Mouse (Mus musculus) limb, embryonic 14.5 days (tissue): ENCODE measurements around the gene Olfr1341. TPM values are rescaled to one million over a fixed set of nuclear protein-coding genes. Genes with fewer than 3 reads are reported as not detected.
A peak's percentile ranks its signal among the peaks of the same experiment; 100 is the strongest.

Source experiments
- ATAC-seq: fragments of 200-750 bp; cut with Nextera tagmentation; 2 replicates; pipeline ENCODE4 v1.8.0; 2017; ENCODE audit warnings: low read depth, moderate number of reproducible peaks, moderate TSS enrichment; ENCODE audit not compliant: low FRiP score
- DNase-seq: peaks from one replicate; pipeline ENCODE4 v3.0.0-alpha.2; 2015; ENCODE audit warnings: low spot score
- H3K27ac ChIP-seq: fragments of 300-500 bp; sonication (generic); replicated peaks from 2 replicates; pipeline ENCODE4 v1.5.1; 2014; ENCODE audit warnings: low read depth, mild to moderate bottlenecking, low read length, moderate library complexity, mixed read lengths
- H3K27me3 ChIP-seq: fragments of 300-500 bp; sonication (generic); 2 replicates; pipeline ENCODE4 v1.6.1; 2014; ENCODE audit warnings: low read length, mixed read lengths; ENCODE audit not compliant: control insufficient read depth, insufficient read depth
- H3K36me3 ChIP-seq: fragments of 300-500 bp; sonication (generic); 2 replicates; pipeline ENCODE4 v1.6.1; 2014; ENCODE audit warnings: mild to moderate bottlenecking, low read length, moderate library complexity, mixed read lengths; ENCODE audit not compliant: control insufficient read depth, insufficient read depth
- H3K4me1 ChIP-seq: fragments of 300-500 bp; sonication (generic); 2 replicates; pipeline ENCODE4 v1.6.1; 2014; ENCODE audit warnings: antibody characterized with exemption, low read length, mixed read lengths; ENCODE audit not compliant: control insufficient read depth, insufficient read depth
- H3K4me2 ChIP-seq: fragments of 300-500 bp; sonication (generic); replicated peaks from 2 replicates; pipeline ENCODE4 v1.6.1; 2014; ENCODE audit warnings: low read depth, mild to moderate bottlenecking, low read length, moderate library complexity; ENCODE audit not compliant: severe bottlenecking
- H3K4me3 ChIP-seq: fragments of 300-500 bp; sonication (generic); replicated peaks from 2 replicates; pipeline ENCODE4 v1.5.1; 2014; ENCODE audit warnings: low read length
- H3K9ac ChIP-seq: fragments of 300-500 bp; sonication (generic); 2 replicates; pipeline ENCODE4 v1.6.1; 2014; ENCODE audit warnings: mild to moderate bottlenecking, low read depth, low read length, moderate library complexity; ENCODE audit not compliant: severe bottlenecking
- H3K9me3 ChIP-seq: fragments of 300-500 bp; sonication (generic); 2 replicates; pipeline ENCODE4 v1.6.1; 2016; ENCODE audit warnings: low read length; ENCODE audit not compliant: control insufficient read depth
- POLR2A ChIP-seq: fragments of 200-500 bp; IDR thresholded peaks from 2 replicates; pipeline ENCODE4 v1.8.0; 2012; ENCODE audit warnings: inconsistent platforms, mild to moderate bottlenecking, moderate library complexity, borderline replicate concordance; ENCODE audit not compliant: insufficient read depth, insufficient read length; ENCODE audit errors: extremely low read depth
- WGBS: fragments of 180-500 bp; shearing (Covaris S2); extraction: QIAGEN DNeasy Blood & Tissue Kit; methylation state at CpG from one replicate; pipeline ENCODE4 v1.1.7; 2014; 5-methylcytosine and 5-hydroxymethylcytosine counted together
- polyA plus RNA-seq, 2 experiments: library from polyadenylated mRNA; depleted of rRNA in 1 of 2; stranded (reverse) in 1 of 2; unstranded in 1 of 2; fragments of >200 nt; fragmentation: Nextera tagmentation in 1 of 2; extraction: Ambion mirVana in 1 of 2; gene quantifications; 2 replicates each; pipeline versions ENCODE4 v1.2.1 to v1.2.3; 2012 to 2014

Olfr1341 gene
- polyA plus RNA-seq (2012; rRNA removed) = not detected in 2 replicates
- polyA plus RNA-seq (2014; fragmentation: Nextera tagmentation; extraction: Ambion mirVana) = not detected in 2 replicates

DNA sequence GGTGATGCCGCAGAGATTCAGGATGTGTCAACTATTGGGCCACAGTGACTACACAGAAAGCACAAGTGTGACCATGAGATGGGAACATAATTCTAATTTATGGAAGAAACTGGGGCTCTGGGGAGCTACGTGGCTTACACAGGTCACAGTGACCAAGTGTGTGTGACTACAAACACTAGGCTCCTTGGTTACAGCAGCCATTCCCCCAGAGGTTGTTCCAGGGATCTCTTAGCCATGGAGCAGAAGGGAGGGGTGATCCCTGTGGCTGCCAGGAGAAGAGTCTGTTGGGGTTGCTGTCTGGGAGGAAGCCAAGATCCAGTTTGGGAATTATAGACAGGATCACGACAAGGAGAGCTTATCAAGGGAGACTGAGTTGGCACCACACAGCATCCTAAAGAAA lies at the start of gene Olfr1341:
Gene Olfr1341, plus strand, starts transcription at position 301 of the 400 bp plus-strand sequence.
- no peaks in the 10 kb centered on the region for H3K27me3 ChIP-seq
- H3K36me3 ChIP-seq = no peaks in the 10 kb centered on the region
- H3K27ac ChIP-seq = no peak within 1 kb of the TSS
- ATAC-seq (no peak), DNase-seq (no peak)
- no peaks in the 10 kb centered on the region for H3K4me1 ChIP-seq
- H3K4me3 ChIP-seq = no peak within 1 kb of the TSS
- 73% methylated on average over 3 of the region's 3 CpGs for WGBS
- no peak for TF ChIP-seq POLR2A
- H3K9ac ChIP-seq = no peak within 1 kb of the TSS
- H3K4me2 ChIP-seq = no peak within 1 kb of the TSS
- no peaks in the 10 kb centered on the region for H3K9me3 ChIP-seq

DNA sequence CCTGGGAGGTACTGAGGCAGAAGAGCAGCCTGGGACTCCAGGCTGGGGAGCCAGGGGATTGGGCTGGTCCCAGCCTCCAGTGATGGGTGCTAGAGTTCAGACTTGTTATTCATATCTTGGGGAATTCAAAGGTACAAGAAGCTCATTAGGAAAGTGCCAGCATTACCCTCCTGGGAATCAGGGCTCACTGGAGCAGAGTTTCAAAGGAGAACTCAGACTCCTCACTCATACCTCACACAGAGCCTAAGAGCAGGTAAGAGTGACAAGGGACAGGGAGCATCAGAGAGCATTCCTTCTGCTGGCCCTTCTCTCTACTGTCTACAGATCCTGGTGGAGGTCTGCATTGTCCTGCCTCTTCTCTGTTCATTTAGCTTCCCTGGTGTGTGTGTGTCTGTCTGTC lies 44.7 kb upstream of the Olfr1341 start, which contains the start of gene Olfr62:
Gene Olfr62, plus strand, starts transcription at position 301 of the 400 bp plus-strand sequence.
- Histone ChIP-seq H3K27me3 (no peaks in the 10 kb centered on the region), H3K4me3 (no peak within 1 kb of the TSS), H3K36me3 (no peaks in the 10 kb centered on the region), H3K9ac (no peak within 1 kb of the TSS), H3K27ac (no peak within 1 kb of the TSS), H3K9me3 (no peaks in the 10 kb centered on the region), H3K4me2 (no peak within 1 kb of the TSS), H3K4me1 (no peaks in the 10 kb centered on the region)
- TF ChIP-seq POLR2A = no peak
- ATAC-seq (no peak), DNase-seq (no peak)

DNA sequence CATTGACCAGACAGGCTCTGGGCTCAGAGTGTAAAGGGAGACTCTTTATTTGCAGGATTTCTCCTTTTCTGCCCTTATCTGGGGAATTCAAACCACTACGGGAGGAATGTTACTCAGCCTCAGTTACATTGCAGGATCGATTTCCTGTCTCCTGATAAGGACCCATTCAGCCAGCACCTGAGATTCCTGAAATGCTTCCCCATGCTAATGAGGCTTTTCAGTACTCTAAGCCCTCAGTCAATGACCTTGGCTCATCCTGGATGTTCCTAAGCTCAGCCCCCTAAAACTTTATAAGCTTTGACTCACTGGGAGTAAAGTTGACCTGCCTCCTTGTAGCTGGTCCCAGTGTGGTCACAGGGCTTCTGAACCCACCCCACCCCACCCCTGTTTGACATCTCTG lies 16.2 kb upstream of the Olfr1341 start:
- Histone ChIP-seq H3K9ac (no peak overlapping the region), H3K4me1 (no peaks in the 10 kb centered on the region), H3K9me3 (no peaks in the 10 kb centered on the region), H3K4me3 (no peak overlapping the region), H3K36me3 (no peaks in the 10 kb centered on the region), H3K27me3 (no peaks in the 10 kb centered on the region), H3K27ac (no peak overlapping the region), H3K4me2 (no peak overlapping the region)
- no peak for DNase-seq
- no peak for ATAC-seq
- no peak for TF ChIP-seq POLR2A
- 52% methylated on average over 2 of the region's 2 CpGs for WGBS

GRCm38 (mm10) chr4:118692412-118692973 lies 10.8 kb upstream of the Olfr1341 start, which contains the start of gene Olfr1342:
Gene Olfr1342 (minus strand): TSS chr4:118692756.
- Histone ChIP-seq H3K9ac (no peak within 1 kb of the TSS), H3K4me1 (peaks cover 7% of the 10 kb centered on the region; the same call in 1 of the 2 replicates), H3K9me3 (no peaks in the 10 kb centered on the region), H3K27me3 (no peaks in the 10 kb centered on the region), H3K27ac (peak within 1 kb of the TSS; percentile 48; the same call in 1 of the 2 replicates), H3K36me3 (no peaks in the 10 kb centered on the region), H3K4me3 (no peak within 1 kb of the TSS), H3K4me2 (0 out of 2 replicates have a peak within 1 kb of the TSS, but pooled peaks have one; percentile 19)
- DNase-seq (no peak), ATAC-seq (no peak)
- TF ChIP-seq POLR2A = no peak
- WGBS = 33% methylated on average over 12 of the region's 12 CpGs

- Histone ChIP-seq H3K4me2 (no peak overlapping the region), H3K9me3 (no peaks in the 10 kb centered on the region), H3K27ac (no peak overlapping the region), H3K4me3 (no peak overlapping the region), H3K27me3 (no peaks in the 10 kb centered on the region), H3K9ac (no peak overlapping the region), H3K36me3 (no peaks in the 10 kb centered on the region), H3K4me1 (peaks cover 7% of the 10 kb centered on the region; the same call in 1 of the 2 replicates)
- 60% methylated on average over 2 of the region's 2 CpGs for WGBS
- TF ChIP-seq POLR2A = no peak
- no peak for DNase-seq
- ATAC-seq = no peak
Observed at GRCm38 (mm10) chr4:118693812-118694211, 9.5 kb upstream of the Olfr1341 start.
